ENCODE assay signal across 20 mouse cellular contexts in genomic region chr10:99198946-99199345, GRCm38 (mm10).
"Had no signal": no experiment of that assay in that cellular context is flagged by ENCODE, and none has a peak within 500 bp of the region (broad histone marks: within the 10 kb centered on the region; RNA-seq: fewer than 3 reads in every experiment).

No protein-coding gene starts in this region.

- H3K27ac ChIP-seq: limb, embryonic 12.5 days; limb, embryonic 15.5 days; liver, embryonic 14.5 days; neural tube, embryonic 13.5 days had no signal

- H3K4me2 ChIP-seq: limb, embryonic 12.5 days; limb, embryonic 15.5 days; liver, embryonic 11.5 days; lung, embryonic 14.5 days; midbrain, embryonic 11.5 days; neural tube, embryonic 13.5 days had no signal

- H3K27me3 ChIP-seq: limb, embryonic 12.5 days; limb, embryonic 15.5 days; megakaryocyte, embryonic 14.5 days; neural tube, embryonic 13.5 days had no signal

- H3K9ac ChIP-seq: limb, embryonic 12.5 days; limb, embryonic 15.5 days; liver, embryonic 14.5 days; liver, postnatal 0 days; lung, embryonic 14.5 days; neural tube, embryonic 13.5 days had no signal

- ATAC-seq: liver, postnatal 0 days; lung, postnatal 0 days had no signal

- H3K4me3 ChIP-seq: limb, embryonic 12.5 days; limb, embryonic 15.5 days; megakaryocyte, embryonic 14.5 days; neural tube, embryonic 13.5 days had no signal

- H3K9me3 ChIP-seq: limb, embryonic 12.5 days; limb, embryonic 15.5 days; megakaryocyte, embryonic 14.5 days; neural tube, embryonic 13.5 days had no signal

- H3K36me3 ChIP-seq: neural tube, embryonic 13.5 days had no signal

- DNase-seq: kidney, adult 18-20 months; kidney, adult 9 months; kidney, postnatal 14 days; kidney, postnatal 4 days; left cerebral cortex, postnatal 4 days; liver, postnatal 0 days; lung, embryonic 14.5 days; midbrain, embryonic 14.5 days; retina, postnatal 1 day; right cerebral cortex, postnatal 25 days; thymus, adult 18-20 months; thymus, postnatal 25 days had no signal
